ENCODE assay signal across 1 mouse cellular context in genomic region chr9:66892456-66892855, GRCm38 (mm10). TPM values are rescaled to one million over a fixed set of nuclear protein-coding genes. Genes with fewer than 3 reads are reported as not detected.
"Had no signal": no experiment of that assay in that cellular context is flagged by ENCODE, and none has a peak within 500 bp of the region (broad histone marks: within the 10 kb centered on the region; RNA-seq: fewer than 3 reads in every experiment).

No protein-coding gene starts in this region.

RNA-seq across cellular contexts. Expression of gene Aph1c, which starts 57.9 kb away (rescaled TPM):
- polyA plus RNA-seq: erythroblast, embryonic 14.5 days had no signal
